Mouse (Mus musculus): ENCODE data around the gene Ttc38.

Ttc38 gene

DNA sequence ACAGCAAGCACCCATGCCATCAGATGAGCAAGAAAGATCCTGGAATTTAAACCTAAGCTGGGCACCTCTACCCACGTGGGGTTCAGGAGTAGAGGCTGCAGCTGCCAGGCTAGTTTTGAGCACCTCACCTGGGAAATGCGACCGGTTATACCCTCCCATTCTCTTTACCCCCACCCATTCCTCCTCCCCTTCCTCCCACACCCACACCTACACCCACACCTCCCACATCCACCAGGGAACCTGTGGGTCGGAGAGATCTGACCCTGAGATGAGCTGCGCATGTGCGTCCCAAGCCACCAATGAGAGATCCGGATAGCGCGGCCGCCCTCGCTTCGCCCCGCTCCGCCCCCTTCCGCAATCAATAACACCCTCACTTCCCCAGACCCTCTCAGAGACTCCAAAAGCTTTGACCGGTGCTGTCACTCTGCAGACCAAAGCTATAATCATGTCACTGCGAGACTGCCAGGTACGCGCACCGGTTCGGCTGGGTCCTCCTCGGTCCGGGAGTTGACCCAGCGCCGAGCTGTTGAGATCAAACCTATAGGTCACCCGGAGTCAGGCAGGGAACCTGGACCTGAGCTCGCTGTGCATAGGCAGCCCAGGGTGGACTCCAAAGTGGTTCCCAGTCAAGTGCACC lies at the start of gene Ttc38:
Ttc38 (plus strand) TSS at position 353 of the 637 bp plus-strand sequence.
- ATAC-seq (ENCODE audit: insufficient number of reproducible peaks, low FRiP score, low TSS enrichment), result peak; percentile 96

DNA sequence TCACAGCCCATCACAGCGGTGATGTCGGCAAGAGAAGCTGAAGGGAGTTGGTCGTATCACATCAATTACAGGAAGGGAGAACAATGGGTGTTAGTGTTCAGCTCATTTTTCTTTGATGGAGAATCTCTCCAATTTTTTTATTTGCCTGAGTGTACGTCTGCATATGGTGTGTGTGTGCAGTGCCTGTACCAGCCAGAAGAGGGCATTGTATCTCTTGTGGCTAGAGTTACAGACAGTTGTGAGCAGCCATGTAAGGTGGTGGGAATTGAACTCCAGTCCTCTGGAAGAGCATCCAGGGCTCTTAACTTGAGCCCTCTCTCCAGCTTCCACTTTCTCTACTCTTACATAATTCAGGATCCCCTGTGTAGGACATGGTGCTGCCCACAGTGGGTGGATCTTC lies 49.0 kb upstream of the Ttc38 start:
- no peak for ATAC-seq (ENCODE audit: insufficient number of reproducible peaks, low FRiP score, low TSS enrichment)

GRCm38 (mm10) chr15:85784341-85784740 lies 47.8 kb upstream of the Ttc38 start:
- ATAC-seq (ENCODE audit: insufficient number of reproducible peaks, low FRiP score, low TSS enrichment), result no peak

GRCm38 (mm10) chr15:85786711-85787110 lies 45.4 kb upstream of the Ttc38 start:
- no peak for ATAC-seq (ENCODE audit: insufficient number of reproducible peaks, low FRiP score, low TSS enrichment)

DNA sequence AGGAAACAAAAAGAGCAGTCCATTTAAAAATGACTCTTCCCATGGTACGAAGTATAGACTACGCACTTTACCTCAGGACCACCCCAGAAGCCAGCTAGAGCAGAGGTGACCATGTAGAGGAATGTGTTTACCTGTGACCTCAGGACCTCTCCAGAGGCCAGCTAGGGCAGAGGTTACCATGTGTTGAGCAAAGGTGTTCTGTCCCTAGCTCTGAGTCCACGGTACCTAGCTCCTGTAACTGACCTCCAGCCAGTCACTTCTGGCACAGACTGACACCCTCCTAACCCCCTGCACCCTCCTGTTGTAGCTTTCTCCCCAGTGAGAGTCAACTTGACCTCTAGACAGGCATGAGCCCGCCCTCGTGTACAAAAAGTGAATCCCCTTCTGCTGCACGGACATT lies 44.6 kb upstream of the Ttc38 start:
- ATAC-seq (ENCODE audit: insufficient number of reproducible peaks, low FRiP score, low TSS enrichment), result no peak

DNA sequence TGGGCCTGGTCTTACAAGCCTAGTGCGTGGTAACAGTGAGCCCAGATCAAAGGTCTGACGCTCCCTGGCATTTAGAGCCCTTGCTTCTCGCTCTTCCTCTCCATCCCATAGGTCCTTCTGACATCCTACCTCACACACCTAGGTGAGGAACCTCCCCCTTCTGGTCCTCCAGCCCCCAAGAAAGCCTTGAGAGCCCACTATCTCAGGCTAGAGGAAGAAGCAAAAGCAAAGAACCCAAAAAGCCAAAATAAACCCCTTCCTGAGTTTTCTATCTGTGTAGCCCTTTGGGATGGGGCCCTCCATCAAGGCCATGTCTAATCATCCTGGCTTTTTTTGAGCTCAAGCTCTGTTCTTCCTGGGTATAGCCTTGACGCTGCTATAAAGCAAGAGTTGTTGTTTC lies 44.1 kb upstream of the Ttc38 start:
- no peak for ATAC-seq (ENCODE audit: insufficient number of reproducible peaks, low FRiP score, low TSS enrichment)

GRCm38 (mm10) chr15:85788633-85789032 lies 43.5 kb upstream of the Ttc38 start:
- no peak for ATAC-seq (ENCODE audit: insufficient number of reproducible peaks, low FRiP score, low TSS enrichment)

- ATAC-seq (ENCODE audit: insufficient number of reproducible peaks, low FRiP score, low TSS enrichment), result no peak
These were observed 40.7 kb upstream of the Ttc38 start for GRCm38 (mm10) chr15:85791449-85791848.

GRCm38 (mm10) chr15:85792819-85793218 lies 39.3 kb upstream of the Ttc38 start:
- ATAC-seq (ENCODE audit: insufficient number of reproducible peaks, low FRiP score, low TSS enrichment), result no peak

- no peak for ATAC-seq (ENCODE audit: insufficient number of reproducible peaks, low FRiP score, low TSS enrichment)
These were observed 36.6 kb upstream of the Ttc38 start for GRCm38 (mm10) chr15:85795516-85795915.

DNA sequence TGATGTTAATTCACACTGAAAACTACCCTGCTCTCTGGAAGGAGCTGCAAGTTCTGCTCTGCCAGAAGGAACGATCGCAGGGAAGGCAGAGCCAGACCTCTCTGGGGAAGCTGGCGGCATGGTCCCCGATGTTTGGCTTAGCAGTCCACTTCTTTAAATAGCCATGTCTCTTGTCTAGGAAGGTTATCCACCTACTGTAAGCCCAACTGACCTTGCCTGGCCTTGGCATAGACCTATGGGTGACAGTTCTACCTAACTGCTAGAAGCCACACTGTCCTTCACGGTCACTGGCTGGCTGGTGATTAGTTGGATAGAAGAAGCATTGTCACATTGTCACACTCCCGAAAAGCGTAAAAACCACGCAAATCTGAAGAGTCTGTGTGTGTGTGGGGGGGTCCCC lies 33.4 kb upstream of the Ttc38 start:
- ATAC-seq (ENCODE audit: insufficient number of reproducible peaks, low FRiP score, low TSS enrichment), result no peak

DNA sequence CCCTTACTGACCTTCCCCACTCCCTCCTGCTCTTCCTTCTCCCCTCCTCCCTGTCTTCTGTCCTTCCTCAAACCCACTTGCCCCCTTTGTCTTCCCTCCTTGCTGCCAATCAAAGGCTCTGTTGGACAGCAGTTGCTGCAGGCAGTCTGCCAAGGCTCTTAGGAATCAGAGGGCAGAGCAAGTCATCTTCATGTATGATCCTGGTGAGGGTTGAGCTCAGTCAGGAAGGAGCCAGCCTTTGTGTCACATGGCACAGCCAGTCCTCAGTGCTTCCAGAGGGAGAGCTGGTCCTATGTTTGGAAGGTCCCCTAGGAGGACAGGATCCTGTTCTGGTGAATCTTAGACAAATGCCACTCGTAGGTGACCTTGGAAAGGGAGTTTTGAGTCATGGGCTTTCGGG lies 29.2 kb upstream of the Ttc38 start:
- no peak for ATAC-seq (ENCODE audit: insufficient number of reproducible peaks, low FRiP score, low TSS enrichment)

- no peak for ATAC-seq (ENCODE audit: insufficient number of reproducible peaks, low FRiP score, low TSS enrichment)
These were observed 25.2 kb upstream of the Ttc38 start for GRCm38 (mm10) chr15:85806886-85807285.

GRCm38 (mm10) chr15:85807404-85807803 lies 24.7 kb upstream of the Ttc38 start:
- ATAC-seq (ENCODE audit: insufficient number of reproducible peaks, low FRiP score, low TSS enrichment), result no peak

DNA sequence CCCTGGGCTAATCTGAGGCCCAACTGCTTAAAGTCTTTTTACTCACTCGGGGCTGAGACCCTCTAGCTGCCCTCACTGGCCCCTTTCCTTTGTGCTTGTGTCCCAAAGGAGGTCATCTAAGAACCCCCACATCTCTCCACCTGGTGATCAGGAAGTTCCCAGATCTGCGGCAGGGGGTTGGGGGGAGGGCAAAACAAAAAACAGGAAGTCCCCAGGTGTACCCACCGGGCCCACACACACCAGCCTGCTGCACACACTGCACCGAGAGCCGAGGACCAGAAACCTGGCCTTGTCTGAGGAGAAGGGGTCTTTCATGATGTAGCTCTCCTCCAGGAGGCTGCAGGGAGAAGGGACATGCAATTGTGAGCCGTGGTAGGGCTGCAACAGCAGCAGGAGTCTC lies 24.1 kb upstream of the Ttc38 start:
- ATAC-seq (ENCODE audit: insufficient number of reproducible peaks, low FRiP score, low TSS enrichment), result no peak

DNA sequence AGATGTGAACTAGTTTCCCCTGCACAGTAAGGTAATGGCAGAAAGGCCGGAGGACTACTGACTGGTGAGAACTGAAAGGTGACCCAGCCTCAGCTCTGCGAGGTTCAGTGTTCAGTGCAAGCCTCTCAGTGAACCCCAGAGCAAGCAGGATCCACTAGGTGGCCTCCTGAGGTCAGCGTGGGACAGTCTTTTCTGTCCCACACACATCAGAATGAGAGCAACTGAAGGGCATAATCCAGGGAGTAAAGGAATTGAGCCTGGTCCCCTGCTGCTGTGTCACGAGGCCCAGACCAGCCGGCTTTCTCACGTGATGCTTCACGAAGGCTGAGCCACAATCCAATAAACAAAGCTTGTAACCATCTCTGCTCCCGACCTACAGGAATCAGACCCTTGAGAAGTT lies 23.7 kb upstream of the Ttc38 start:
- no peak for ATAC-seq (ENCODE audit: insufficient number of reproducible peaks, low FRiP score, low TSS enrichment)

- no peak for ATAC-seq (ENCODE audit: insufficient number of reproducible peaks, low FRiP score, low TSS enrichment)
These were observed 23.0 kb upstream of the Ttc38 start for GRCm38 (mm10) chr15:85809091-85809490.

DNA sequence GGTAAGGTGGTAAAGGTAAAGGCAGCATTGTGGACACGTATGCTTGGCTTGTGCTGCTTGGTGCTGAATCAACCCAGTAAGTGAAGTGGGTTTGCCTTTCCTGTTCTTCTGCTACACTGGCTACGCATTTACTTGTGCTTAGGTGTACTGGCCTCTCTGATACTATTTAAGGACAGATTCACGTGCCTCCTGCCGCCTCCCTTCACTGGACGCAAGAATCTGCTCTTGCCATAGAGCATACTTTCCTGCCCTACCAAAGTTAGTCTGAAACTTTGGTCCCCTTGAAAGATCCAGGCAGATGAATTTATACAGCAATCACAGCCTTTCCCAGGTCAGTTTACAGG lies 21.7 kb upstream of the Ttc38 start:
- no peak for ATAC-seq (ENCODE audit: insufficient number of reproducible peaks, low FRiP score, low TSS enrichment)

- peak; percentile 83 for ATAC-seq (ENCODE audit: insufficient number of reproducible peaks, low FRiP score, low TSS enrichment)
These were observed 21.1 kb upstream of the Ttc38 start for GRCm38 (mm10) chr15:85810806-85811521.

- peak; percentile 87 for ATAC-seq (ENCODE audit: insufficient number of reproducible peaks, low FRiP score, low TSS enrichment)
These were observed 20.4 kb upstream of the Ttc38 start, which contains the start of gene Cdpf1 for GRCm38 (mm10) chr15:85811535-85812277. Gene Cdpf1 (minus strand): TSS chr15:85811697.

DNA sequence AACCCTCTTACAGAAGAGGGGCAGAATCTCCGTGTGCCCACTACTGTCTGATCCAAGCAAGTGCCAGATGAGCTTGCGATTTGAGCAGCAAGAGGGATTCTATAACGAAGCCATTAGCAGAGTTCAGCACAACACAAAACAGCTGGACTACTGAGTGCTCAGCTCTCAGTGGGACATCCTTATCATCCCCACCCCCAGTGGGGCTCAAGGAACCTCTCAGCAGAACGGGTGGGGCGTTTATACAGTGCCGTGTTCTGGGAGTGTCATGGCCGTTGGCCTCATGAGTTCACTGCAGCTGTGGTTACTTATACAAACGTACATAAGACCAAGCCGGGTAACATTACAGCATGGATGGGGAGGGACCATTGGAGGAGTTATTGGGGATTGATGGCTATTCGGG lies 18.7 kb upstream of the Ttc38 start:
- ATAC-seq (ENCODE audit: insufficient number of reproducible peaks, low FRiP score, low TSS enrichment), result no peak
